Mouse (Mus musculus) urinary bladder, postnatal 25 days (tissue): ENCODE measurements at regions not wholly inside any gene's neighbourhood (a gene's known extent, or its start where the extent isn't known, plus 50 kb on each side); places are given as distances from the start of the nearest gene placed in this dataset.

Experiments used
- DNase-seq: peaks from one replicate; pipeline ENCODE4 v3.0.0; 2022; ENCODE audit warnings: low spot score

- DNase-seq, result no peak
These were observed 71.5 kb upstream of the Rpl39l start for GRCm38 (mm10) chr16:10098511-10098910.

GRCm38 (mm10) chr16:10088461-10089353 lies 81.3 kb upstream of the Rpl39l start:
- DNase-seq, result no peak

- no peak for DNase-seq
These were observed 83.7 kb upstream of the Rpl39l start for GRCm38 (mm10) chr16:10086341-10086740.

- DNase-seq, result no peak
These were observed 84.6 kb upstream of the Rpl39l start for GRCm38 (mm10) chr16:10085429-10085828.

GRCm38 (mm10) chr16:10081751-10082150 lies 86.4 kb upstream of the Grin2a start:
- no peak for DNase-seq

- DNase-seq, result no peak
These were observed 84.8 kb upstream of the Grin2a start for GRCm38 (mm10) chr16:10080121-10080679.

GRCm38 (mm10) chr16:10073158-10073557 lies 77.8 kb upstream of the Grin2a start:
- peak; percentile 45 for DNase-seq

GRCm38 (mm10) chr16:10063491-10063890 lies 68.1 kb upstream of the Grin2a start:
- no peak for DNase-seq

- DNase-seq, result no peak
These were observed 62.7 kb upstream of the Grin2a start for GRCm38 (mm10) chr16:10058094-10058493.
